Mouse (Mus musculus): ENCODE results near the gene Ormdl3. TPM values are rescaled to one million over a fixed set of nuclear protein-coding genes. Genes with fewer than 3 reads are reported as not detected.

Ormdl3 gene
- 10 to 100 TPM; 60.0 to 64.2 TPM for polyA plus RNA-seq (2017; shearing (Covaris generic))

GRCm38 (mm10) chr11:98586892-98587563 is at the start of gene Ormdl3:
Ormdl3 (minus strand) TSS chr11:98587368.

GRCm38 (mm10) chr11:98625611-98626410 is 38.6 kb upstream of the Ormdl3 start, which contains the start of the genes Gm12355 and Gsdma3:
Gm12355 (minus strand) TSS chr11:98625661.
Gsdma3 (plus strand) TSS chr11:98626360.

GRCm38 (mm10) chr11:98597991-98598390 is 10.8 kb upstream of the Ormdl3 start, which contains the start of gene Lrrc3c:
Lrrc3c (plus strand) TSS chr11:98598291.

GRCm38 (mm10) chr11:98550975-98551828 is 36.0 kb downstream of the Ormdl3 start, which contains the start of gene Zpbp2:
Zpbp2 (plus strand) TSS chr11:98551097.

GRCm38 (mm10) chr11:98545711-98546231 is 41.4 kb downstream of the Ormdl3 start, which contains the start of gene Ikzf3:
Ikzf3 (minus strand) TSS chr11:98546031.

Other genes with a start within 250 kb of the Ormdl3 start
- under 1 TPM in 1 of 2 experiments, not detected in 1; 0.39 TPM for gene Ppp1r1b, start 239.0 kb downstream of the Ormdl3 start, polyA plus RNA-seq (2017; shearing (Covaris generic))
- gene Stard3, start 229.0 kb downstream of the Ormdl3 start, polyA plus RNA-seq (2017; shearing (Covaris generic)), result 10 to 100 TPM; 43.8 to 54.6 TPM
- gene Tcap, start 203.6 kb downstream of the Ormdl3 start, polyA plus RNA-seq (2017; shearing (Covaris generic)), result not detected
- gene Pnmt, start 200.9 kb downstream of the Ormdl3 start, polyA plus RNA-seq (2017; shearing (Covaris generic)), result not detected
- 10 to 100 TPM in 1 of 2 experiments, 1 to 10 TPM in 1; 5.4 to 11.7 TPM for gene Pgap3, start 186.9 kb downstream of the Ormdl3 start, polyA plus RNA-seq (2017; shearing (Covaris generic))
- gene Erbb2, start 174.9 kb downstream of the Ormdl3 start, polyA plus RNA-seq (2017; shearing (Covaris generic)), result under 1 TPM in 1 of 2 experiments, not detected in 1; 0.99 TPM
- gene Mien1, start 148.4 kb downstream of the Ormdl3 start, polyA plus RNA-seq (2017; shearing (Covaris generic)), result 100 to 1,000 TPM; 164 to 186 TPM
- gene Grb7, start 141.0 kb downstream of the Ormdl3 start, polyA plus RNA-seq (2017; shearing (Covaris generic)), result 10 to 100 TPM in 1 of 2 experiments, 1 to 10 TPM in 1; 2.2 to 10.1 TPM
- 100 to 1,000 TPM; 115 to 157 TPM for gene Ikzf3, start 41.3 kb downstream of the Ormdl3 start, polyA plus RNA-seq (2017; shearing (Covaris generic))
- gene Zpbp2, start 36.3 kb downstream of the Ormdl3 start, polyA plus RNA-seq (2017; shearing (Covaris generic)), result 1 to 10 TPM; 2.1 to 7.1 TPM
- gene Lrrc3c, start 10.9 kb upstream of the Ormdl3 start, polyA plus RNA-seq (2017; shearing (Covaris generic)), result not detected
- 1 to 10 TPM; 4.5 to 5.4 TPM for gene Gm12355, start 38.3 kb upstream of the Ormdl3 start, polyA plus RNA-seq (2017; shearing (Covaris generic))
- under 1 TPM in 1 of 2 experiments, not detected in 1; 0.23 TPM for gene Gsdma3, start 39.0 kb upstream of the Ormdl3 start, polyA plus RNA-seq (2017; shearing (Covaris generic))
- under 1 TPM in 1 of 2 experiments, not detected in 1; 0.45 TPM for gene Gsdma2, start 59.4 kb upstream of the Ormdl3 start, polyA plus RNA-seq (2017; shearing (Covaris generic))
- under 1 TPM in 1 of 2 experiments, not detected in 1; 0.29 TPM for gene Gsdma, start 77.0 kb upstream of the Ormdl3 start, polyA plus RNA-seq (2017; shearing (Covaris generic))
- 100 to 1,000 TPM; 120 to 151 TPM for gene Psmd3, start 95.2 kb upstream of the Ormdl3 start, polyA plus RNA-seq (2017; shearing (Covaris generic))
- gene Csf3, start 113.9 kb upstream of the Ormdl3 start, polyA plus RNA-seq (2017; shearing (Covaris generic)), result not detected
- gene Med24, start 142.1 kb upstream of the Ormdl3 start, polyA plus RNA-seq (2017; shearing (Covaris generic)), result 10 to 100 TPM; 35.5 to 58.3 TPM
- 1 to 10 TPM; 1.5 to 5.7 TPM for gene Thra, start 153.3 kb upstream of the Ormdl3 start, polyA plus RNA-seq (2017; shearing (Covaris generic))
- 1 to 10 TPM in 1 of 2 experiments, under 1 TPM in 1; 0.90 to 4.9 TPM for gene Nr1d1, start 188.0 kb upstream of the Ormdl3 start, polyA plus RNA-seq (2017; shearing (Covaris generic))
- gene Msl1, start 208.1 kb upstream of the Ormdl3 start, polyA plus RNA-seq (2017; shearing (Covaris generic)), result 10 to 100 TPM; 20.7 to 23.0 TPM
- 10 to 100 TPM; 57.3 to 71.1 TPM for gene Casc3, start 217.5 kb upstream of the Ormdl3 start, polyA plus RNA-seq (2017; shearing (Covaris generic))
- gene Rapgefl1, start 249.4 kb upstream of the Ormdl3 start, polyA plus RNA-seq (2017; shearing (Covaris generic)), result under 1 TPM in 1 of 2 experiments, not detected in 1; 0.38 TPM